Mouse (Mus musculus): Measurements from ENCODE around the gene Prtg.

DNA sequence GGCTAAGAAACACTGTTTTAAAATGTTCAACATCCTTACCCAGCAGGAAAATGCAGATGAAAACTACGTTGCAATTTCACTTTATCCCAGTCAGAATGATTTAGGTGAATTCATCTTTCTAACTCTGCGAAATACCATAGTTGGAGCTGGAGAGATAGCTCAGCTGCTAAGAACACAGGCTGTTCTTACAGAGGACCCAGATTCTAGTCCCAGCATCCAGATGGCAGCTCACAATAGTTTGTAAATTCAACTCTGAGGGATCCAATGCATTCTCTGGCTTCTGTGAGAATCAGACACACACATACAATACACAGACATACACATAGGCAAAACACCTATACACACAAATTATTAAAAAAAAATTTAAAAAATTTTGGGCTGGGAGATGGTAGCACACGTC is 11.4 kb upstream of the Prtg start:
- TF ChIP-seq TAL1 (IDR thresholded peaks at IDR 0.05; ENCODE audit: low read length), result no peak
- TF ChIP-seq GATA1 (IDR thresholded peaks at IDR 0.05; ENCODE audit: low read length), result no peak
